ENCODE assay signal across 12 mouse cellular contexts in genomic region chr8:91148643-91149178, GRCm38 (mm10). TPM values are rescaled to one million over a fixed set of nuclear protein-coding genes. Genes with fewer than 3 reads are reported as not detected.
DNase-seq lines count a peak whose midpoint lies in the region; ATAC-seq and TF ChIP-seq lines count a peak whose summit lies in the region.
"Had no signal": no experiment of that assay in that cellular context is flagged by ENCODE, and none has a peak within 500 bp of the region (broad histone marks: within the 10 kb centered on the region; RNA-seq: fewer than 3 reads in every experiment).

No protein-coding gene starts in this region.

- H3K9ac ChIP-seq in limb, embryonic 11.5 days (ENCODE audit: low read length) = no peak overlapping the region
- H3K9ac ChIP-seq in liver, embryonic 11.5 days (ENCODE audit: low read depth, low read length) = no peak overlapping the region

- peak; percentile 33 for DNase-seq in adrenal gland, adult 2 months
- no peak for DNase-seq in adrenal gland, adult 8-10 months
- DNase-seq in testis, postnatal 14 days (ENCODE audit: low spot score) = no peak
- no peak for DNase-seq in limb, embryonic 11.5 days (ENCODE audit: low spot score)
- no peak for DNase-seq in liver, embryonic 11.5 days (ENCODE audit: low spot score)
- DNase-seq in right cerebral cortex, adult 2 months (ENCODE audit: low spot score in 2 of 2) = no peak
- DNase-seq in thymus, adult 2 months = no peak
- DNase-seq: cerebellum, adult 18-20 months; layer of hippocampus, adult 9-11 months had no signal

- TF ChIP-seq CTCF in testis, adult 2 months (IDR thresholded peaks at IDR 0.05; ENCODE audit: control insufficient read depth, insufficient read depth, insufficient replicate concordance, low read depth, low read length) = no peak
- no peak for TF ChIP-seq CTCF in thymus, adult 2 months (IDR thresholded peaks at IDR 0.05; ENCODE audit: borderline replicate concordance, control insufficient read depth, extremely low read depth, insufficient read depth, low read length, poor library complexity)

- no peak for ATAC-seq in limb, embryonic 11.5 days (ENCODE audit: insufficient number of reproducible peaks, low FRiP score, low TSS enrichment, low read depth)
- ATAC-seq in liver, embryonic 11.5 days (replicated peaks; ENCODE audit: low FRiP score) = no peak

- 0 out of 2 replicates have a peak overlapping the region, but pooled peaks have one; percentile 19 for H3K4me2 ChIP-seq in limb, embryonic 11.5 days (ENCODE audit: low read depth, severe bottlenecking)
- no peak overlapping the region for H3K4me2 ChIP-seq in liver, embryonic 11.5 days

- H3K4me3 ChIP-seq in testis, adult 2 months (ENCODE audit: control insufficient read depth, low read depth, low read length) = peak overlapping the region; percentile 54
- no peak overlapping the region for H3K4me3 ChIP-seq in limb, embryonic 11.5 days (ENCODE audit: low read depth, low read length)
- no peak overlapping the region for H3K4me3 ChIP-seq in liver, embryonic 11.5 days (ENCODE audit: low read depth, low read length)
- no peak overlapping the region for H3K4me3 ChIP-seq in thymus, adult 2 months (ENCODE audit: control insufficient read depth, insufficient read depth, low read length)
- H3K4me3 ChIP-seq: erythroblast, embryonic 14.5 days; heart, embryonic 10.5 days had no signal

- no peaks in the 10 kb centered on the region for H3K36me3 ChIP-seq in testis, adult 2 months (ENCODE audit: control insufficient read depth, insufficient read depth, low read length)
- no peaks in the 10 kb centered on the region for H3K36me3 ChIP-seq in limb, embryonic 11.5 days (ENCODE audit: control insufficient read depth, insufficient read depth, low read length)
- H3K36me3 ChIP-seq in liver, embryonic 11.5 days (ENCODE audit: control insufficient read depth, insufficient read depth, low read length) = no peaks in the 10 kb centered on the region
- no peaks in the 10 kb centered on the region for H3K36me3 ChIP-seq in thymus, adult 2 months (ENCODE audit: control insufficient read depth, insufficient read depth, low read length)
- H3K36me3 ChIP-seq: heart, embryonic 10.5 days had no signal

- 30% methylated on average over 15 of the region's 15 CpGs for WGBS in limb, embryonic 11.5 days
- 72% methylated on average over 15 of the region's 15 CpGs for WGBS in liver, embryonic 11.5 days
- WGBS in thymus, adult 2 months = 87% methylated on average over 15 of the region's 15 CpGs

- TF ChIP-seq POLR2A in testis, adult 2 months (IDR thresholded peaks at IDR 0.05; ENCODE audit: control insufficient read depth, low read depth, low read length) = no peak
- no peak for TF ChIP-seq POLR2A in thymus, adult 2 months (IDR thresholded peaks at IDR 0.05; ENCODE audit: control insufficient read depth, extremely low read depth, insufficient read depth, low read length, poor library complexity)

- H3K4me1 ChIP-seq in testis, adult 2 months (ENCODE audit: control insufficient read depth, insufficient read depth, low read length) = peaks cover 8% of the 10 kb centered on the region
- peaks cover 5% of the 10 kb centered on the region; the same call in 1 of the 2 replicates for H3K4me1 ChIP-seq in limb, embryonic 11.5 days (ENCODE audit: control insufficient read depth, insufficient read depth, low read length)
- H3K4me1 ChIP-seq in liver, embryonic 11.5 days (replicated peaks; ENCODE audit: control insufficient read depth, insufficient read depth, low read length) = no peaks in the 10 kb centered on the region
- H3K4me1 ChIP-seq in thymus, adult 2 months (replicated peaks; ENCODE audit: control insufficient read depth, insufficient read depth, low read length) = no peaks in the 10 kb centered on the region
- H3K4me1 ChIP-seq: heart, embryonic 10.5 days had no signal

- no peaks in the 10 kb centered on the region for H3K9me3 ChIP-seq in limb, embryonic 11.5 days (ENCODE audit: control insufficient read depth, low read length)
- no peaks in the 10 kb centered on the region; the same call in 1 of the 2 replicates for H3K9me3 ChIP-seq in liver, embryonic 11.5 days (ENCODE audit: control insufficient read depth, low read length)
- H3K9me3 ChIP-seq: heart, embryonic 10.5 days had no signal

- no peak overlapping the region for H3K27ac ChIP-seq in testis, adult 2 months (ENCODE audit: control insufficient read depth, insufficient read depth, low read depth, low read length)
- H3K27ac ChIP-seq in limb, embryonic 11.5 days (replicated peaks; ENCODE audit: low read depth, low read length) = no peak overlapping the region
- H3K27ac ChIP-seq in liver, embryonic 11.5 days (ENCODE audit: low read depth, low read length) = no peak overlapping the region
- no peak overlapping the region for H3K27ac ChIP-seq in thymus, adult 2 months (ENCODE audit: control insufficient read depth, insufficient read depth, low read length)
- H3K27ac ChIP-seq: heart, embryonic 10.5 days had no signal

- H3K27me3 ChIP-seq in testis, adult 2 months (ENCODE audit: control insufficient read depth, insufficient read depth, low read length) = no peaks in the 10 kb centered on the region
- no peaks in the 10 kb centered on the region for H3K27me3 ChIP-seq in limb, embryonic 11.5 days (ENCODE audit: control insufficient read depth, insufficient read depth, low read length)
- H3K27me3 ChIP-seq in liver, embryonic 11.5 days (replicated peaks; ENCODE audit: control insufficient read depth, insufficient read depth, low read length) = no peaks in the 10 kb centered on the region
- H3K27me3 ChIP-seq in thymus, adult 2 months (ENCODE audit: control insufficient read depth, insufficient read depth, low read length) = no peaks in the 10 kb centered on the region

RNA-seq across cellular contexts. Expression of gene Aktip, which starts 51.1 kb away (rescaled TPM):
- total RNA-seq in adrenal gland, adult 2 months (2021) = 10 to 100 TPM; 42.6 to 47.5 TPM
- polyA plus RNA-seq in adrenal gland, adult 2 months (2012; rRNA removed) = 15.1 and 18.1 TPM in 2 replicates
- total RNA-seq in adrenal gland, adult 8-10 months (2022) = 10 to 100 TPM; 43.1 to 58.7 (median 48.4) TPM
- 48.4 and 54.0 TPM in 2 replicates for polyA plus RNA-seq in testis, adult 2 months (2012; rRNA removed)
- 45.4 and 45.6 TPM in 2 replicates for polyA plus RNA-seq in limb, embryonic 11.5 days (2014; fragmentation: Nextera tagmentation; extraction: Ambion mirVana)
- 19.3 and 20.0 TPM in 2 replicates for polyA plus RNA-seq in liver, embryonic 11.5 days (2014; fragmentation: Nextera tagmentation; extraction: Ambion mirVana)
- polyA plus RNA-seq in thymus, adult 2 months (2012; rRNA removed) = 20.7 and 25.0 TPM in 2 replicates
- polyA plus RNA-seq: erythroblast, embryonic 14.5 days had no signal
